Mouse (Mus musculus): ENCODE measurements around the gene Odc1.

GRCm38 (mm10) chr12:17552949-17553348 is 8.4 kb downstream of the Odc1 start:
- TF ChIP-seq POLR2A (IDR thresholded peaks at IDR 0.05; ENCODE audit: borderline replicate concordance, control insufficient read depth, low read depth, low read length), result no peak
- no peak for TF ChIP-seq CTCF (IDR thresholded peaks at IDR 0.05; ENCODE audit: control insufficient read depth, insufficient read depth, low read length)
